Comparison of ENCODE assay signal across 8 mouse cellular contexts in genomic region chr11:75549658-75550111, GRCm38 (mm10). TPM values are rescaled to one million over a fixed set of nuclear protein-coding genes. Genes with fewer than 3 reads are reported as not detected.
A peak's percentile ranks its signal among the peaks of the same experiment; 100 is the strongest.
DNase-seq lines count a peak whose midpoint lies in the region; ATAC-seq and TF ChIP-seq lines count a peak whose summit lies in the region.

No protein-coding gene starts in this region.

- H3K9ac ChIP-seq in heart, embryonic 11.5 days (ENCODE audit: low read depth, low read length), result 0 out of 2 replicates have a peak overlapping the region, but pooled peaks have one; percentile 16
- no peak overlapping the region for H3K9ac ChIP-seq in liver, postnatal 0 days (replicated peaks)

- H3K4me1 ChIP-seq in heart, embryonic 11.5 days (ENCODE audit: control insufficient read depth, insufficient read depth, low read length), result peaks cover 23% of the 10 kb centered on the region
- H3K4me1 ChIP-seq in liver, postnatal 0 days (ENCODE audit: insufficient read depth), result peaks cover 22% of the 10 kb centered on the region

- no peak overlapping the region for H3K4me2 ChIP-seq in heart, embryonic 11.5 days
- no peak overlapping the region for H3K4me2 ChIP-seq in liver, postnatal 0 days (ENCODE audit: low read depth, low read length)

- no peaks in the 10 kb centered on the region for H3K27me3 ChIP-seq in heart, embryonic 11.5 days (ENCODE audit: control insufficient read depth, insufficient read depth, low read length)
- H3K27me3 ChIP-seq in liver, postnatal 0 days (ENCODE audit: insufficient read depth, low read length), result no peaks in the 10 kb centered on the region

- peak; percentile 36 for DNase-seq in embryo, embryonic 10.5 days (ENCODE audit: low spot score)
- DNase-seq in embryo, embryonic 10 days (ENCODE audit: low spot score), result no peak
- DNase-seq in 416B (ENCODE audit: low read depth), result peak; percentile 57
- no peak for DNase-seq in liver, postnatal 0 days
- no peak for DNase-seq in thymus, postnatal 14 days
- DNase-seq in thymus, postnatal 25 days, result no peak
- DNase-seq in thymus, postnatal 36 days, result no peak

- no peak for ATAC-seq in heart, embryonic 11.5 days (replicated peaks; ENCODE audit: insufficient number of reproducible peaks, low FRiP score, low TSS enrichment)
- ATAC-seq in liver, postnatal 0 days, result peak; percentile 73

- no peak overlapping the region for H3K27ac ChIP-seq in heart, embryonic 11.5 days (ENCODE audit: low read depth, low read length)
- H3K27ac ChIP-seq in liver, postnatal 0 days (ENCODE audit: low read depth), result peak overlapping the region; percentile 60

- H3K36me3 ChIP-seq in heart, embryonic 11.5 days (ENCODE audit: control insufficient read depth, insufficient read depth, low read length), result no peaks in the 10 kb centered on the region
- H3K36me3 ChIP-seq in liver, postnatal 0 days (replicated peaks; ENCODE audit: insufficient read depth, low read length), result no peaks in the 10 kb centered on the region; the same call in 1 of the 2 replicates

- 22% methylated on average over 5 of the region's 5 CpGs for WGBS in heart, embryonic 11.5 days (ENCODE audit: insufficient replicate concordance)
- 53% methylated on average over 5 of the region's 5 CpGs for WGBS in liver, postnatal 0 days (ENCODE audit: insufficient replicate concordance)

- no peak overlapping the region for H3K4me3 ChIP-seq in heart, embryonic 11.5 days (ENCODE audit: low read depth, low read length)
- H3K4me3 ChIP-seq in liver, postnatal 0 days (ENCODE audit: low read depth, low read length), result no peak overlapping the region

- H3K9me3 ChIP-seq in heart, embryonic 11.5 days (replicated peaks; ENCODE audit: control insufficient read depth, low read length), result no peaks in the 10 kb centered on the region
- H3K9me3 ChIP-seq in liver, postnatal 0 days (ENCODE audit: low read length), result no peaks in the 10 kb centered on the region

- peak; percentile 38; the same call in 1 of the 2 replicates for TF ChIP-seq EP300 in liver, postnatal 0 days (IDR thresholded peaks at IDR 0.05; ENCODE audit: low read depth)

- TF ChIP-seq CTCF in liver, postnatal 0 days (IDR thresholded peaks at IDR 0.05; ENCODE audit: low read depth), result no peak

RNA-seq across cellular contexts. Expression of gene Slc43a2, which starts 18.2 kb away (rescaled TPM):
- 2.7 and 4.2 TPM in 2 replicates for polyA plus RNA-seq in heart, embryonic 11.5 days (2014; fragmentation: Nextera tagmentation; extraction: Ambion mirVana)
- polyA plus RNA-seq in liver, postnatal 0 days (2015; fragmentation: Nextera tagmentation; extraction: Ambion mirVana), result 5.9 and 7.2 TPM in 2 replicates

RNA-seq across cellular contexts. Expression of gene Scarf1, which starts 36.3 kb away (rescaled TPM):
- polyA plus RNA-seq in heart, embryonic 11.5 days (2014; fragmentation: Nextera tagmentation; extraction: Ambion mirVana), result 7.6 and 8.7 TPM in 2 replicates
- polyA plus RNA-seq in liver, postnatal 0 days (2015; fragmentation: Nextera tagmentation; extraction: Ambion mirVana), result 3.1 TPM in 2 replicates

RNA-seq across cellular contexts. Expression of gene Pitpna, which starts 38.2 kb away (rescaled TPM):
- 57.1 and 59.7 TPM in 2 replicates for polyA plus RNA-seq in heart, embryonic 11.5 days (2014; fragmentation: Nextera tagmentation; extraction: Ambion mirVana)
- polyA plus RNA-seq in liver, postnatal 0 days (2015; fragmentation: Nextera tagmentation; extraction: Ambion mirVana), result 30.1 and 36.7 TPM in 2 replicates

RNA-seq across cellular contexts. Expression of gene Rilp, which starts 39.8 kb away (rescaled TPM):
- polyA plus RNA-seq in heart, embryonic 11.5 days (2014; fragmentation: Nextera tagmentation; extraction: Ambion mirVana), result 0.94 and 2.0 TPM in 2 replicates
- polyA plus RNA-seq in liver, postnatal 0 days (2015; fragmentation: Nextera tagmentation; extraction: Ambion mirVana), result 13.2 and 13.4 TPM in 2 replicates

Comparison
In these comparisons a context has a peak if more than half of its experiments do, and no peak if none do; other contexts are left out.
1. DNase-seq: peak in embryo, embryonic 10.5 days (single experiment) and 416B (single experiment); none in embryo, embryonic 10 days (single experiment), liver, postnatal 0 days (single experiment), thymus, postnatal 14 days (single experiment), thymus, postnatal 25 days (single experiment) and thymus, postnatal 36 days (0 of 2).